ENCODE assay signal across 18 mouse cellular contexts in the genomic region with DNA sequence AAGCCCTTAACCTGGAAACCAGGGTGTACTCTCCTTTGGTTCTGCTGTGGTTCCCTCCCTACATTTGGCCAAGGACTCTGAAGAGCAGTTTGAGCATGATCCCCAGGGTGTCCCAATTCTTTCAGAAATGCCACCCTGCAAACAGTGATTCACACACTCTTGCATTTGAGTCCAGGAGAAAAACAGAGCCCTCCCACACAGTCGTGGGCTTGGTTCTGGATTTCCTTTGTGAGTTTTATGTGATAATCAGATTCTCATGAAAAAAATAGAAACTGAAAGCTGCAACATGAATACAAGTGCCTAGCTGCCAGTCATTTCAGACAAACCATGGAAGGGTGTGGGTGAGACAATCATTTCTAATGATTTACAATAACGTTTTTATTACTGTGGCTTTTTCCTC.
DNase-seq lines count a peak whose midpoint lies in the region; TF ChIP-seq lines count a peak whose summit lies in the region.
"Had no signal": no experiment of that assay in that cellular context is flagged by ENCODE, and none has a peak within 500 bp of the region (broad histone marks: within the 10 kb centered on the region; RNA-seq: fewer than 3 reads in every experiment).

No protein-coding gene starts in this region.

- TF ChIP-seq CTCF in layer of hippocampus, adult 2 months (conservative IDR thresholded peaks at IDR 0.05), result no peak

- H3K4me3 ChIP-seq in layer of hippocampus, adult 2 months, result no peak overlapping the region
- H3K4me3 ChIP-seq: embryonic facial prominence, embryonic 10.5 days; forebrain, embryonic 13.5 days; heart, embryonic 10.5 days had no signal

- peak; percentile 18 to 21 for DNase-seq in layer of hippocampus, adult 2 months (ENCODE audit: low spot score in 2 of 2)
- no peak for DNase-seq in layer of hippocampus, adult 9-10 months (ENCODE audit: low spot score)
- peak; percentile 26 for DNase-seq in right cerebral cortex, postnatal 25 days
- no peak for DNase-seq in right cerebral cortex, postnatal 4 days
- DNase-seq in gonadal fat pad, adult 2 months (ENCODE audit: low read depth), result peak; percentile 17
- no peak for DNase-seq in cerebellum, adult 11-12 months
- DNase-seq in embryo, embryonic 9.5 days (ENCODE audit: extremely low spot score), result no peak
- DNase-seq: adrenal gland, adult 2 months; cerebellum, postnatal 25 days; gastrocnemius, postnatal 14 days; heart, postnatal 14 days; layer of hippocampus, postnatal 36 days; thymus, adult 2 months had no signal

- H3K27ac ChIP-seq in layer of hippocampus, adult 2 months, result no peak overlapping the region
- H3K27ac ChIP-seq: embryonic facial prominence, embryonic 10.5 days; forebrain, embryonic 13.5 days; heart, embryonic 10.5 days; hindbrain, embryonic 14.5 days; kidney, postnatal 0 days had no signal

Comparison
In these comparisons a context has a peak if more than half of its experiments do, and no peak if none do; other contexts are left out.
1. DNase-seq: peak in layer of hippocampus, adult 2 months (2 of 2), right cerebral cortex, postnatal 25 days (single experiment) and gonadal fat pad, adult 2 months (single experiment); none in layer of hippocampus, adult 9-10 months (single experiment), right cerebral cortex, postnatal 4 days (single experiment), cerebellum, adult 11-12 months (single experiment) and embryo, embryonic 9.5 days (single experiment).